Mouse (Mus musculus) kidney, adult 2 months (tissue): ENCODE results near the gene Spef1.

Source experiments
- CTCF ChIP-seq: fragments of 200-500 bp; conservative IDR thresholded peaks from 2 replicates; pipeline ENCODE4 v1.5.1; 2011; ENCODE audit warnings: low read depth, mild to moderate bottlenecking, control low read depth, low read length, moderate library complexity, mixed read lengths; ENCODE audit not compliant: insufficient read depth, insufficient read length
- POLR2A ChIP-seq: fragments of 200-500 bp; IDR thresholded peaks from one replicate; pipeline ENCODE4 v1.6.1; 2011; ENCODE audit warnings: low read depth, low read length, control low read depth

GRCm38 (mm10) chr2:131145536-131145935, 41.5 kb downstream of the Spef1 start:
- TF ChIP-seq CTCF: no peak
- no peak for TF ChIP-seq POLR2A
